Mouse (Mus musculus) spleen, adult 2 months (tissue): ENCODE data around the gene Vhl. TPM values are rescaled to one million over a fixed set of nuclear protein-coding genes. Genes with fewer than 3 reads are reported as not detected.

ENCODE experiments used
- DNase-seq, 2 experiments: peaks; one replicate each; pipeline versions ENCODE4 v3.0.0 to v3.0.0-alpha.2; 2012 to 2021; ENCODE audit warnings: low spot score in 2 of 2, low read depth in 1 of 2
- H3K27ac ChIP-seq: fragments of 200-500 bp; 2 replicates; pipeline ENCODE4 v1.5.1; 2012; ENCODE audit warnings: low read length, inconsistent platforms; ENCODE audit not compliant: insufficient read depth
- H3K27me3 ChIP-seq: fragments of 200-500 bp; 2 replicates; pipeline ENCODE4 v1.6.1; 2012; ENCODE audit warnings: mild to moderate bottlenecking, moderate library complexity, low read length, inconsistent platforms; ENCODE audit not compliant: control insufficient read depth, insufficient read depth
- H3K36me3 ChIP-seq: fragments of 200-500 bp; 2 replicates; pipeline ENCODE4 v1.6.1; 2012; ENCODE audit warnings: mild to moderate bottlenecking, low read length, inconsistent platforms; ENCODE audit not compliant: control insufficient read depth, insufficient read depth
- H3K4me1 ChIP-seq: fragments of 200-500 bp; 2 replicates; pipeline ENCODE4 v1.6.1; 2011; ENCODE audit warnings: inconsistent platforms; ENCODE audit not compliant: control insufficient read depth, insufficient read depth, insufficient read length
- H3K4me3 ChIP-seq: fragments of 200-500 bp; 2 replicates; pipeline ENCODE4 v1.5.1; 2011; ENCODE audit warnings: mild to moderate bottlenecking, inconsistent platforms; ENCODE audit not compliant: insufficient read depth, insufficient read length; ENCODE audit errors: extremely low read depth
- CTCF ChIP-seq: fragments of 200-500 bp; IDR thresholded peaks from 2 replicates; pipeline ENCODE4 v1.5.1; 2011; ENCODE audit warnings: mild to moderate bottlenecking, inconsistent platforms; ENCODE audit not compliant: insufficient read depth, insufficient read length, insufficient replicate concordance; ENCODE audit errors: extremely low read depth
- POLR2A ChIP-seq: fragments of 200-500 bp; IDR thresholded peaks from 2 replicates; pipeline ENCODE4 v1.6.1; 2011; ENCODE audit warnings: low read depth, low read length, inconsistent platforms
- WGBS: fragments of 180-500 bp; shearing (Covaris S2); methylation state at CpG from one replicate; pipeline ENCODE4 v1.1.7; 2018; 5-methylcytosine and 5-hydroxymethylcytosine counted together
- polyA plus RNA-seq: library from polyadenylated mRNA; depleted of rRNA; stranded (reverse); fragments of >200 nt; gene quantifications from 2 replicates; pipeline ENCODE4 v1.2.3, GENCODE M21; 2012; rRNA removed

Gene Vhl
- polyA plus RNA-seq, result 18.7 and 19.3 TPM in 2 replicates

DNA sequence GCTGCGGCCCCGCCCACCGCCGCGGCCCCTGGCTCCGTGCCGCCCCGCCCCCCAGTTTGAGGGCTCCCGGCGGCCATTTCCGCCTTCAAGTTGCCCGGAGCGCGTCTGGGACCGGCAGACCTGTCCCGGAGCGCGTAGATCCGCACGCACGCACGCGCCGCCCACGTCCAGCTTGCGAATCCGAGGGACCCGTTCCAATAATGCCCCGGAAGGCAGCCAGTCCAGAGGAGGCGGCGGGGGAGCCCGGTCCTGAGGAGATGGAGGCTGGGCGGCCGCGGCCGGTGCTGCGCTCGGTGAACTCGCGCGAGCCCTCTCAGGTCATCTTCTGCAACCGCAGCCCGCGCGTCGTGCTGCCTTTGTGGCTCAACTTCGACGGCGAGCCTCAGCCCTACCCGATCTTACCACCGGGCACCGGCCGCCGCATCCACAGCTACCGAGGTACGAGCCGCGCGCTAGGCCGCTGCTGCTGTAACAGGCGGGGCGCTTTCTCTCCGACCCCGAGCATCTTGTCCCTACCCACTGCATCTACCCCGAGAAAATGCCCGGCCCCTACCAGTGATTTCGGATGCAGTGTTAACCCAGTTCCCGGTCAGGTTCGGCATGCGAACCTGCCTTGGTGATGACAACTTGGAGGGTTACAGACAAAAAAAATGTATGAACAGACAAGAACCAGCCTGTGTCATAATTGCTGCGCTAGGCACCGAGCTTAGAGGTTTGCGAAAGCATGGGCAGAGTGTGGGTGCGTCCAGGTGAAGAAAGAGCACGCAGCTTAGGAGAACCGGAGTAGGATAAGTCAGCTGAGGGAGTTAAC is at the start of gene Vhl:
TSS of gene Vhl (plus strand) at position 19 of the 811 bp plus-strand sequence.
- Histone ChIP-seq H3K27me3 (no peaks in the 10 kb centered on the region), H3K27ac (peak within 1 kb of the TSS; percentile 76), H3K4me1 (peaks cover 9% of the 10 kb centered on the region; the same call in 1 of the 2 replicates), H3K36me3 (peaks cover 8% of the 10 kb centered on the region; the same call in 1 of the 2 replicates), H3K4me3 (peak within 1 kb of the TSS; percentile 83)
- under 1% methylated on average over 76 of the region's 76 CpGs for WGBS
- DNase-seq, result peak; percentile 52 to 85
- TF ChIP-seq POLR2A (no peak; the same call in 1 of the 2 replicates), CTCF (peak; percentile 2; the same call in 1 of the 2 replicates)

DNA sequence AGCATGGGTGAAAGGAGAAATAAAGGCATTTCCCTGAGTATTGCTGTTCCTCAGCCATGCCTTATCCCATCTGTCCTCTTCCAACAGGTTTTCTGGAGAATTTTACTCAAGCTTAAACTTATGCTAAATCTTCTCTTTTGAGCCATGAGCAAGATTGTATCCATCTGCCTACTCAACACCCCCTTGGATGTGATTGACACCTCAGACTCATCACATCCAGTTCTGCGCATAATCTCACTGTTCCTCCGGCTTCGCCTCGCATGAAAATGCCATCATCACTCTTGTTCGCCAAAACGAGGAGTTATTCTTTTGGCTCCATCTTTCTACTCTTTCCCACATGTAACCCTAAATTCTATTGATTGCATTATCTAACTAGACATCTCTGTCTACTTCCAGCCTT is 47.7 kb upstream of the Vhl start:
- no peak for TF ChIP-seq POLR2A
- TF ChIP-seq CTCF, result no peak
- no peak for DNase-seq
- H3K27me3 ChIP-seq, result no peaks in the 10 kb centered on the region
- H3K36me3 ChIP-seq, result no peaks in the 10 kb centered on the region
- 96% methylated on average over 6 of the region's 6 CpGs for WGBS
- H3K4me3 ChIP-seq, result no peak overlapping the region
- H3K27ac ChIP-seq, result no peak overlapping the region
- no peaks in the 10 kb centered on the region for H3K4me1 ChIP-seq

DNA sequence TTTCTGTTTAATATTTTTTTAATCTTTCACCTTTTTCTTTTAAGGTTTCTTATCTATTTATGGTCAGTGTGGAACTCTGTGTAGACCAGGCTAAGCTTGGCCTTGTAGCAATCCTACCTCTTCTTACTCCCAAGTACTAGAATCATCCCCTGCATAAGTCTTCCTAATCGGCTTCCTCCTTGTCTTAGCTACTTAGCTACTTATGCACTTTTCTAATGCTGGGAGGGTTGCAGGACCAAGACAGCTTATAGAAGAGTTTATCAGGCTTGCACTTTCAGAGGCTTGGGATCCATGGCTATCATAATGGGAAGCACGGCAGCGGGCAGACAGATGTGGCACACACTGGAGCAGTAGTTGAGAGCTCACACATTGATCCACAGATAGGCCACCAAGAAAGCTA is 44.5 kb upstream of the Vhl start:
- H3K36me3 ChIP-seq, result no peaks in the 10 kb centered on the region
- no peaks in the 10 kb centered on the region for H3K4me1 ChIP-seq
- H3K27me3 ChIP-seq, result no peaks in the 10 kb centered on the region
- TF ChIP-seq POLR2A (no peak), CTCF (no peak)
- no peak overlapping the region for H3K4me3 ChIP-seq
- DNase-seq, result no peak
- H3K27ac ChIP-seq, result no peak overlapping the region
- 95% methylated on average over 3 of the region's 3 CpGs for WGBS

DNA sequence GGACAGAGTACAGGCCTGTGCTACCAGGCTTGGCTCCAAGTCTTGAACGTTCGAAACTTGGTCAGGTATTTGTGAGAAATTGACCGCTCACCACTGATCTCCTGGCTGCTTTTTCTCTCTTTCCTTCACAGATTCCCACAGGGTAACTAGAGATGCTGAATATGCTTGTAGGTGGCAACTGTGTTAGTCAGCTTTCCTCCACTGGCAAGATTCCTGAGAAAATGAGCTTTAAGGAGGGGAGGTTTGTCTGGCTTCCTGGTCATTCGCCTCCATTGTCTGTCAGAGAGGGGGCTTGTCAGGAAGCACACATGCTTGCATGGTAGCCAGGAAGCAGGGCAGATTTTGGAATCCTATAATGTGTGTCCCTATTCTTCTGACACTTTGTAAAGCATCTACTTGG is 40.7 kb upstream of the Vhl start:
- no peaks in the 10 kb centered on the region for H3K27me3 ChIP-seq
- no peaks in the 10 kb centered on the region for H3K4me1 ChIP-seq
- no peak for TF ChIP-seq POLR2A
- TF ChIP-seq CTCF, result no peak
- 96% methylated on average over 4 of the region's 4 CpGs for WGBS
- H3K36me3 ChIP-seq, result no peaks in the 10 kb centered on the region
- no peak for DNase-seq
- no peak overlapping the region for H3K27ac ChIP-seq
- H3K4me3 ChIP-seq, result no peak overlapping the region

DNA sequence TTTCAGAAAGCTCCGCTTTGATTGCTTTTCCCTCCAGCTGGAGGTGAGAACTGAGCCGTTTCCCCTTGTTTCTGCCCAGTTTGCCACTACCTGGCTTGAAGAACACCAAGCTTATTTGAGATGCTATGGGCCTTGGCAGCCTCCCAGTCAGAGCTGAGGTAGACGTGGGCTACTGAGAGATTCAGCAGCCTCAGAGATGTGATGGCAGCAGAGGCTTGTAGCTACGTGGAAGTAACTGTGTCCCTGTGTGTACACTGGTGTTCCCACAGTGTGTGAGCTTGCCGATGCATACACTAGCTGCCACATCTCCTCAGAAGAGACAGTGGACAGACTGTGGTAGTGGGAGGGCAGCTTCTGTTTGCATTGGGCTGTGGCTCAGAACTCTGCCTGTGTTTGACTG is 38.7 kb upstream of the Vhl start:
- Histone ChIP-seq H3K27ac (no peak overlapping the region), H3K4me1 (no peaks in the 10 kb centered on the region), H3K27me3 (no peaks in the 10 kb centered on the region), H3K4me3 (no peak overlapping the region), H3K36me3 (no peaks in the 10 kb centered on the region)
- 94% methylated on average over 5 of the region's 5 CpGs for WGBS
- no peak for DNase-seq
- TF ChIP-seq POLR2A (no peak), CTCF (no peak)

DNA sequence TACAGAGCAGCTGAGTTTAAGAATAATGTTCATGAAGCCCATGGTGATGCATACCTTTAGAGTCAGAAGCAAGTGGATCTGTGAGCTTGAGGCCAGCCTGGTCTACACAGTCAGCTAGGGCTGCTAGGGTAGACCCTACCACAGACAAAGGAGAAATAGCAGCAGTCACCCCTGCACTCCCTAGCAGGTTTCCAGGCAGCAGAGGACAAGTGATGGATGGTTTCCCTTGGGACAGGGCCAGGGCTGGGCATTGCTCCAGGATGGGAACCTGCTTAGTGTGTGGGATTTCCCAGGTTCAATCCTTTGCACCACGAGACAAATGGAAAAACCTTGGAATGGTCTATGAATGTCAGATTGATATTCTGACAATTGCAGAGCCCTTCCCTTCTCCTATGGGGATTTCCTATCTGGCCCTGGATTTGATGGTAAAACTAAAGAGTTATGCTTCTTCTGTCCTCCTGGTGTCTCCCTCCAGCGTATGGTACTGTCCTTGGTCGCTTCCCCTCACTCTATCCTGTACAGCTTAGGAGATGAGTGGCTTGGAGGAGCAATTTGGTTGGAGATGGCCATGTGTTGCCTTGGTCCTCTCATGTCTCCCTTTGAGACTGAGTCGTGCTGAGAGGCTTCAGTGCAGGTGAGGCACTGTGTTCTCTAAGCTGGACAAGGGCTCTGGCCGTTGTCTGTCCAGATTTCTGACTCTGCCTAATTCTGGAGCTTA is 37.1 kb upstream of the Vhl start:
- Histone ChIP-seq H3K27me3 (no peaks in the 10 kb centered on the region), H3K4me1 (no peaks in the 10 kb centered on the region), H3K36me3 (no peaks in the 10 kb centered on the region), H3K27ac (peak overlapping the region; percentile 6; the same call in 1 of the 2 replicates), H3K4me3 (no peak overlapping the region)
- no peak for TF ChIP-seq POLR2A
- no peak for TF ChIP-seq CTCF
- no peak for DNase-seq
- WGBS, result 87% methylated on average over 5 of the region's 5 CpGs
